Mouse (Mus musculus) embryo, embryonic 10 days (tissue): Measurements from ENCODE around the gene Six5.

Experiments
- DNase-seq: peaks from one replicate; pipeline ENCODE4 v3.0.0-alpha.2; 2015; ENCODE audit warnings: low spot score

The Six5 gene

DNA sequence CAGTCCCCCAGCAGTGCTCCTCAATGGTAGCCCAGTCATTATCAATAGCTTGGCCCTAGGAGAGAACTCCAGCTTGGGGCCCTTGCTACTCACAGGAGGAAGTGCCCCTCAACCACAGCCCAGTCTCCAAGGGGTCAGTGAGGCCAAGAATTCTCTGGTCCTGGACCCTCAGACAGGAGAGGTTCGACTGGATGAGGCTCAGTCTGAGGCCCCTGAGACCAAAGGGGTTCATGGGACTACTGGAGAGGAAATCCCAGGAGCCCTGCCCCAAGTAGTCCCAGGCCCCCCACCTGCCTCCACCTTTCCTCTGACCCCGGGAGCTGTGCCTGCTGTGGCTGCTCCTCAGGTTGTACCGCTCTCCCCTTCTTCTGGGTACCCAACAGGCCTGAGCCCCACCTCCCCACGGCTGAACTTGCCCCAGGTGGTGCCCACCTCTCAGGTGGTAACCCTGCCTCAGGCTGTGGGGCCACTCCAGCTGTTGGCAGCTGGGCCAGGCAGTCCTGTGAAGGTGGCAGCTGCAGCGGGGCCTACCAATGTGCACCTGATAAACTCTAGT lies 2.1 kb downstream of the Six5 start:
- DNase-seq = no peak

DNA sequence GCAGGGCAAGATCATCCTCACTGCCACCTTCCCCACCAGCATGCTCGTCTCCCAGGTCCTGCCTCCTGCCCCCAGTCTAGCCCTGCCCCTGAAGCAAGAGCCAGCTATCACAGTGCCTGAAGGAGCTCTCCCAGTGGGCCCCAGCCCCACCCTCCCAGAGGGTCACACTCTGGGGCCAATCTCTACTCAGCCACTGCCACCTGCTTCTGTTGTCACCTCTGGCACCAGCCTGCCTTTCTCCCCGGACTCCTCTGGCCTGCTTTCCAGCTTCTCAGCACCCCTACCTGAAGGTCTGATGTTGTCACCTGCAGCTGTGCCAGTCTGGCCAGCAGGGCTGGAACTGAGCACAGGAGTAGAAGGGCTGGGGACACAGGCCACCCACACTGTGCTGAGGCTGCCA lies 2.8 kb downstream of the Six5 start:
- no peak for DNase-seq

DNA sequence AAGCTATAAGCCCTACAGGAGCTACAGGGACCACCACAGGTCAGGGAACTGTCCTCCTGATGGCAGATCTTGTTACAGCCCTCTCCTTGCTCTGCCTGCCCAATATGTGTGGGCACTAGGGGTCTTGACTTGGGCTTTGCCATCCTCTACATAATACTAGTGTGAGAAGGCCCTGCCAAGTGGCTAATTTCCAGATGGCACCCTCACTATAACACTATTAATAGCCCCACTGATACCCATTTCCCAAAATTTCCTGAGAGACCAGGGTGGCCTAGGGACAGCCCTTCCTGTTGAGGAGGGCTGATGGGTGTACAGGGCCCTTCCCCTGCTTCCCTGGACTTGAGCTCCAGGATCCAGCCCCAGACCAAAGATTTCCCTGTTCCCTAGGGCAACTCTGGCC lies 3.5 kb downstream of the Six5 start:
- no peak for DNase-seq

DNA sequence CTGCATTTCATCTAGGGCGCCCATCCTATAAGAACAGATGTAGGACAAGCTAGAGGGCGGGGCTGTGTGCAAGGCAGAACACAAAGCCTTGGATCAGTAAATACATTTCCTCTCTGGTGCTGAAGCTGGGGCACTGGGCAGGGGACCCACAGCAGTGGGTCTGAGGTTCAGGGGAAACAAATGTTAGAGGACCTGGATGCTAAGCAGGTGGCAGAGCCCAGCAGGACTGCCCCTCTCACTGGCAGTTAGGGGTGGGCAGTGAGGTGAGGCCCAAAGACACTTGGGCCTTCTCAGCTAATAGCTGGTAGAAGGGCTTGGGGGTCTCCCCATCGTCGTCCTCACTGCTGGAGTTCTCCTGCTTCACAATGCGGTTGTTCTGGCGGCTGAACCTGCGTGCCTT lies 4.4 kb downstream of the Six5 start:
- DNase-seq = no peak

DNA sequence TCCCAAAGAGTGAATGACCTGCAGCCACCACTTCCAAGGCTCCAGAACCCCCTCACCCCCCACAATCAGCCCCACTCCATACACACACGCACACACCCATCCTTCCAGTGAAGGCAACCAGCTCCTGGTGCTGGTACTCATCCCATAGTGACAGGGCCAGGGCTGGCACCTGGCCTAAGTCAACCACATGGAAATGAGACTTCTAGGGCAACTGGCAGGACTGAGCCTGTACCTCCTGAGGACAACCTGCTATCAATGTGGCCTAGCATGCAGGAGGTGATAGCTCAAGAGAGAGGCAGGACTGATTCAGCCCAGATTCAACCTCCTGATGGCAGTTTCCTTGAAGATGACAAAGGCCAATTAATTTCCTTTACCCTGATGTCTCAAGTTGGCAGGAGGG lies 5.9 kb downstream of the Six5 start:
- no peak for DNase-seq

DNA sequence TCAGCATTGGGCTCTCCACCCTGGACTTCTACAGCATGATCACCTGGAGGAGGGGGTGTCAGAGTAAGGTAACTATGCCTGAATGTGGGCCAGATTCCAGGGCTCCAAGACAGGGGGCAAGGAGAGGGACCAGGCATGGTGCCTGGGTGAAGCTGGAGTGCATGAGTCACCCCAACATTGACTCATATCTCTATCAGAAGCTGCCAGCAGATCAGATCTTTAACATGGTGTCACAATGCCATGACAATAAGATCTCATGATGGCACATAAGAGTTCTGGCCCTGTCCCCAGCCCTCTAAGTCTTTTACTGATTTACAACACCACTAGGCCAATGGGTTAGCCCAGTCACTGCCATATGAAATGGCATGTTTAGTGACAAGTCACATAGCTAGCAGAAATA lies 9.3 kb downstream of the Six5 start:
- no peak for DNase-seq

DNA sequence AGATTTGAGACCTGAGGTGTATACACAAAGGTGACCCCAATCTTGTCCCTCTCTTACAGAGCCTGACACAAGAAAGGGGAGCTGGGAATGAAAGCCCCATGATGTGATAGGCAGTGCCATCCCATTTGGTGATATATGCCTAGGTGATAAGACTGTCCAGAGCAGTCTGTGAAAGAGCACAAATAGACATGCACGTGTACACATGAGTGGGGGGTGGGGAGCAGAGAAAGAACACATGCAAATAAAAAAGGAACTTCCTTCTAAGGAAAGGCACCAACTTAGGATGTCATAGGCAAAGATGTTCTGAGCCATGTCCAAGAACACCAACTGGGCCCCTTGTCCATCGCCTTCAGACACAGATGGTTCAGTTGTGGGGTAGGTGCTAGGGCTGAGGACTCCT lies 10.1 kb downstream of the Six5 start:
- DNase-seq = no peak

DNA sequence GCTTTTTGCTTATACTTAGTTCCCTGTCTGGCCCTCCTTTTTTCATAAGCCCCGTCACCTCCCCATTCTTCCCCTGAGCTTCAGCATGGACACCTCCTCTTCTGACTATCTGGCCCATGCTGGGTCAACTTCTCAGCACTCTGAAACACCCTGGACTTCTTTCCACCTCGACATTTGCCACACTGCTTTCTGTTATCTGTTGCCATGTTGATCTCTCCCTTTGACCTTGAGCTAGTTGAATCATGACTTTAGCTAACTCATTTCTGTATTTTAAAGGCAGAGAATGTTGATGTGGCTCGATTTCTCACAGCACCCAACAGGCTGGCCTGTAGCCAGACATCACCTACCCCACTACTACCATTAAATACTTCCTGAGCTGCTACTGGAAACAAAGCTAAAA lies 13.0 kb downstream of the Six5 start:
- DNase-seq = no peak

DNA sequence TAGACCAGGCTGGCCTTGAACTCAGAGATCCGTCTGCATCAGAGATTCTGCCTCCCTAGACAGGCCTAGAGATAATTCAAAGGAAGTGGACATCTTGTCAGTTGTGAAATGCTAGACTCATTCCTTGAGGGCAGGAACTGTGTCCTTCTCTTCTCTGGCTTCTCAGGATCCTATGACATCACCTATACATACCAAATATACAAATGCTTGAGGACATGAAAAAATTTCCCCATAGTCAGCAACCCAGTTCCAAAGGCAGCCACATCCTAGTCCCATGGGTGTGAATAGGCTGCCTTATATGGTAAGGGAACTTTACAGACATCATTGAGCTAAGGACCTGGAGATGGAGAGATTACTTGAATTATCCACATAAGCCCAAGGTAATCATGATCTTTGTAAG lies 15.2 kb downstream of the Six5 start:
- no peak for DNase-seq

DNA sequence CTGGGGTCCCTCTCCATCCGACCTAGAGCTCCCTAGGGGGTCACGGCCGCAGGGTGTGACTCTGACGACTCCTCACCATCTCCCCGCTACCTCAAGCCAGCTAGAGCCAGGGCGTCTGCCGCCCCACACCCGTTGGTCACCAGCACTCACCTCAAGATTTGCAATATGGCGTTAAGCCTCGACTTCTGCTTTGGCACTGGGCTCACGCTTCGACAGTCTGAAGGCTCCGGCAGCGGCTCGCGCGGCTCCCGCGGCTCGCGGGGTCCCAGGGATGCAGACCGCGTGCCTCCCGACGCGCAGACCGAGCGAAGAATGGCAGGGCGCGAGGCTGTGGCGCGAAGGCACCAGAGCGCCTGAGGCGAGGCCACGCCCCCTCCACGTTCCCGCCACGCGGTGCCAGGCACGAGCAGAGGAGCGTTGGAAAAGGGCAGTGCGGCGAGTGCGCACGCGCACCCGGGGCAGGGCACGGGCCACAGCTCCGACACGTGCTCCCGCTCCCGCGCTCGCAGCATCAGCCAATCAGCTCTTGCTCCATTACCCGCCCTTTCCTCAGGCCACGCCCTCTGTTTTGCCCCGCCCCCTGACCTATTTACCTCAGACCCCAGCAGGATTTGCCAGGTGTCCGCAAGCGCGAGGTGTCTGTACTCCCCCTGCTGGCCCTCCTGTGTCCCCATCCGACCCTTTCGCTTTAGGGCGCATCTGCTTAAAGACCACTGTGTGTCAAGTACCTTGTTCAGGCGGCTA lies 23.8 kb downstream of the Six5 start, which contains the start of gene Gm4969:
Gm4969 (minus strand) TSS at position 341 of the 744 bp plus-strand sequence.
- DNase-seq = peak; percentile 73

DNA sequence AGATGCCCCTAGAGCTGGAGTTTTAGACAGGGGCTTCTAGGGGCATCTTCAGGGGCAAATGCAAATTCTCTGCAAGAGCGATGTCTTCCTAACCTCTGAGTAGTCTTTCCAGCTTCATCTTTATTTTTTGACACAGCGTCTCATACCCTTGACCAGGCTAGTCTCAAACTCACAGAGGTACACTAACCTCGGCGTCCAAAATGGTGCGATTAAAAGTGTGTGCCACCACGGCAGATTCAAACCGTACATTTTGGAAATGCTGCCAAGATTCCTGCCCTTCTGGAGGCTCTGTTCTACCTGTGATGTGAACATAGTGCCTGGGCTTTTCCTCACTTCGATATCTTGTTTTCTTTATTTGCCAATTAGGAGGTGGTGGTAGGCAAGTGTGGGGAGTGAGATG lies 24.7 kb downstream of the Six5 start:
- DNase-seq = no peak

DNA sequence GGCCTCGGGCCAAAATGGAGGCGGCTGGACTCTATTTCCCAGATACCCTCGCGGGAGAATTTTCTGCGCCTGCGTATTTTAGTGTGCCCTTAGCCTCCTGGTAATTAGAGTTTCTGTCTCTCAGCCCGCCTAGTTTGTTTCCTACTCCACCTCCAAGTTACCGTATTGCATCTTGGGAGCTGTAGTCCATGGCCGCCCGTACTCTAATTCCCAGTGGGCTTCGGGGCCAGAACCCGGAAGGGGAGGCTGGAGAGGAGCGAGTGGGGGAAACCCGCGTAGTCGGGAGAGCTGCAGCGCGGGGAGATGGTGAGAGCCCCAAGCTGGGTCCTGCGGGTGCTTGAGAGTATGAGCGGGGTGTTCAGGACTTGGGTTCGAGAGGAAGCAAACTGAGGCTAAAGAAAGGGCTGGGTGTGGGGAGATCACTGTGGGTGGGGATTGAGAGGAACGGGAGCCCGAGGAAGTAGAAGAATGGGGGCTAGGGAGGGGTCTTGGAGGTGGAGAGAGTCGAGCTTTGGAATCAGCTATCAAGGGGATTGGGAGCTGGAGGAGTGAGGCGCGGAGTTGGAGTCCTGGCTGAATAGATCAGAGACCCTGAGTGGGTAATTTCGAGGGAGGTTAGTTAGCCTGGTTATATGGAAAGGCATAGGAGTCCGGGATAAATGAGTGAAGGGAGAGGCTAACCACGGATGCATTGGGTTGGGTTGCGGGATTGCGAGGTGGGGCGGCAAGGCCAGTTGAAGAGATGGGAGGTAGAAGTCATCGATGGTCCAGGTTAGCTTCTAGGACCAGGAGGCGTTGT lies 25.4 kb downstream of the Six5 start, which contains the start of gene Fbxo46:
Fbxo46 (plus strand) TSS at position 229 of the 799 bp plus-strand sequence.
- DNase-seq = peak; percentile 97

DNA sequence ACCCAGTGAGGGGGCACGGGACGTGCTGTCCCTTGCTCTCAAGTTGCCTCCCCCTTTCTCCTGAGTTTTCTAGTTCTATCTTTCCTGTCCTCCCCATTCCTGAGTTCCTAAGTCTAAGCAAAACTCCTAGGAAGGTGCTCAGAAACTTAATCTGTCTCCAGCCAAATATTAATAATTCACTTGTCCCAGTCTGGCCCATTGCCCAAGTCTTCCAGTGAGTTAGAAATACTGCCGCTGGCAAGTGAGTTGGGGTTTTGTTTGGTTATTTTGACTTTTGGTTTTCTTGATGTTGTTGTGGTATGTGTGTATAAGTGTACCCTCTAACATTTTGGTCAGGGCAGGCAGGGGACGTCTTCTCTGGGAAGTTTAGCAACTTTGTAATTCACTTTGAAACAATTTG lies 27.3 kb downstream of the Six5 start:
- no peak for DNase-seq

DNA sequence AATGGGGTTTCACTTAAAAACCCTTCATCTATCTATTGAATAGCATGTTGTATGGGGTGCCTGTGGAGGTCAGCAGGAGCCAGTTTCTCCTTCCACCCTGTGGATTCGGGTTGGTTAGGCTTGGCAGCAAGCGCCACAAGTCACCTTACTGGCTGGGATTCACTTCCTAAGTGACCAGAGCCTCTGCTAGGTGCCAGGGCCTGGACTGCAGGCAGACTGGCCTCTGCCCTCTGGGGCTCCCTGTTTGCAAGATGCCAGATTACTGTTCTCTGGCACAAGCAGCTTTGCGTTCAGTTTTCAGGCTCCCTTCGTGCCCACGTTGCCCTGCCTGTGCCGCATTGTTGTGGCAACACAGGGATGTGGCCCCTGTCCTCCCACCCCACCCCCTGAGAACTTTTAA lies 30.3 kb downstream of the Six5 start:
- DNase-seq = no peak

DNA sequence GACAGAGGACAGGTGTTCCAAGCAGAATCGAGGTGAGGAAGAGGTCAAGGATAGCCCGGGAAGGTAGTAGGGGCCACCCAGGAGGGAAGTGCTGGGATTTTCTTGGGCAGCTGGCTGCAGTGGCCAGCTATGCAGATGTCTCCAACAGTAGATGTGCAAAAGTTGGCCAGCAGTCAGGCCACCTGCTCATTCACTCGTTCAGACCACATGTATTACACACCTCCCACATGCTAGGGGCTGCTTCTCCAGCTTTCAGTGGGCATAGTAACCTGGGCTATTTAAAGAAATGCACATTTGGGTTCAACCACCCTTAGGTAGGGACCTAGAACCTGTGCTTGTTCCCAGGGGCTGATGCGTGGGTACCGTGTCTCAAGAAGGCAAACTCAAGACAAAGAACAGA lies 33.4 kb downstream of the Six5 start:
- no peak for DNase-seq

DNA sequence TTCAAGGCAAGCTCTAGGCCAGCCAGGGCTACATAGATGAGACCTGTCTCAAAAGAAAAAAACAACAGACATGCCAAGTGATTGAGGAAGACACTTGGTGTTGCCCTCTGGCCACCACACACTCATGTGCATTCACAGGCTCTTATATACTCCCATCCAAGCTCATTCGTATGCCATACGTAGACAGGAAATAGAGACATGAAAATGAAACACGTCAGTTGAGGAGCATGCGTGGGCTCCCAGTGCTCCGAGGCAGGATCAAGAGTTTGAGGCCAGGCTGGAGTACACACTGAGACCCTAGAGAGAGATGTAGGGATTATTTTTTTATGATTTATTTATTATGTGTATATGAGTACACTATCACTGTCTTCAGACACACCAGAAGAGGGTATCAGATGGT lies 35.0 kb downstream of the Six5 start:
- DNase-seq = no peak

DNA sequence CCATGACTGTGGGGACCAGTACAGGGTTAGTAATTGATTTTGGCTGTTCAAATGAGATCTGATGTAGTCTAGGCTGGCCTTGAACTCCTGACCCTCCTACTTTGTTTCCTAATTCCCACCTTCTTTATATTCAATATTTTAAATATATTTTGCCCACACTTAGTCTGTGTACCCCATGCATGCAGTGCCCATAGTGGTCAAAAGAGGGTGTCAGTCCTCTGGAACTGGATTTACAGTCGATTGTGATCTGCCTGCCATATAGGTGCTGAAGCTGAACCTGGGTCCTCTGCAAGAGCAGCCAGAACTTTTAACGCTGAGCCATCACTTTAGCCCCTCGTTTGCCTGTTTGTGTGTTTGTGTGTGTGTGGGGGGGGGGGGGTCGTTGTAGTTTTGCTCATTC lies 36.3 kb downstream of the Six5 start:
- DNase-seq = no peak

DNA sequence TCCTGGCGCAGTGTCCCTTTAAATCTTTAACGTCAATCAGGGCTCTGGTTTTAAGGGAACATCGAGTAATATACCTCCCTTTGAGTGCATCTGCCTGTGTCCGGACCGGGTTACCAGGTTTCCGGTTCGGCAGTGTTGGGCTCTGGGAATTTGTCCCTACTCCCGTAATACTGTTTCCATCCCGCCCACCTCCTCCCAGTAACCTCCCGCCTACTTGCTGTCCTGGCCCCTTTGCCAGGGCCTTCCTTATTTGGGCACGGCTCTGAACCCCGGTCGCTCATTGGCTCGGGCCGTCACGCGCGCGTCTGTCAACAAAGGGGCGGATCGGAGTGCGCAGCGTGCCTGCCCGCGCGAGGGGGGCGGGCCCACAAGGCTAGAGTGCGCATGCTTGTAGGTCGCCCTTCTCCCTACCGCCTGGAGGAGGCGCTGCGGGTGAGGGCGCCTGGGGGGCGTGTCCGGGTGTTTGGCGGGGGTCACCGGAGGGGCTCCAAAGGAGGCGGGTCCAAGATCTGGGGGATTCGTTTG lies 37.0 kb downstream of the Six5 start:
- DNase-seq = peak; percentile 99

DNA sequence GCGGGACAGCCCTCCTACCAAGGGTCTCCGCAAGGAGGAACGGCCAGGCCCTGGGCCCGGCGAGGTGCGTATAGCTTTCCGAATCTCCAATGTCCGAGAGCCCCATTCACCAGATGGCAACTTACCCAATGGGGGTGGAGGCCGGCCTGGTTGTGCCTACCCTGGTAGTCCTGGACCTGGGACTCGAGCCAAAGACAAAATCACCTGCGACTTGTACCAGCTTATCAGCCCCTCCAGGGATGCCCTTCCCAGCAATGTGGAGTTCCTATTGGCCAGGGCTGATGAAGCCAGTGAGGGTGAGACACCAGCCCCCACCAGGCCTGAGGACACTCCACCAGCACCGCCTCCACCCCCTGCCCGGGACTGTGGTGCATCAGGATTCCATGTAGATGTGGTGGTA lies 41.8 kb downstream of the Six5 start:
- no peak for DNase-seq

DNA sequence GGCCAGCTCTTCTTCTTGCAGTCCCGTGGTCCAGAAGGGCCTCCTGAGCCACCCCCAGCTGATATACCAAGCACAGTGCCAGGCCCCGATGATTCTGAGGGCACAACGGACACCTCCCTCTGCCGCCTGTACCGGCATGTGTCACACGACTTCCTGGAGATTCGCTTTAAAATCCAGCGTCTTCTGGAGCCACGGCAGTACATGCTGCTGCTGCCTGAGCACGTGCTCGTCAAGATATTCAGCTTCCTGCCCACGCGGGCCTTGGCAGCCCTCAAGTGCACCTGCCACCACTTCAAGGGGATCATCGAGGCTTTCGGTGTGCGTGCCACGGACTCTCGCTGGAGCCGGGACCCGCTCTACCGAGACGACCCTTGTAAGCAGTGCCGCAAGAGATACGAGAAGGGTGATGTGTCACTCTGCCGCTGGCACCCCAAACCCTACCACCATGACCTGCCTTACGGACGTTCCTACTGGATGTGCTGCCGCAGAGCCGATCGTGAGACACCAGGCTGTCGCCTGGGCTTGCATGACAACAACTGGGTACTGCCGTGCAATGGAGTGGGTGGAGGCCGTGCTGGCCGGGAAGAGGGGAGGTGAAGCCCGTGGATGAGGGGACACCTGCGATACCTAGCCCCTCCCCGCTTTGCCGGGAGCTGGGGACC lies 42.4 kb downstream of the Six5 start:
- no peak for DNase-seq

DNA sequence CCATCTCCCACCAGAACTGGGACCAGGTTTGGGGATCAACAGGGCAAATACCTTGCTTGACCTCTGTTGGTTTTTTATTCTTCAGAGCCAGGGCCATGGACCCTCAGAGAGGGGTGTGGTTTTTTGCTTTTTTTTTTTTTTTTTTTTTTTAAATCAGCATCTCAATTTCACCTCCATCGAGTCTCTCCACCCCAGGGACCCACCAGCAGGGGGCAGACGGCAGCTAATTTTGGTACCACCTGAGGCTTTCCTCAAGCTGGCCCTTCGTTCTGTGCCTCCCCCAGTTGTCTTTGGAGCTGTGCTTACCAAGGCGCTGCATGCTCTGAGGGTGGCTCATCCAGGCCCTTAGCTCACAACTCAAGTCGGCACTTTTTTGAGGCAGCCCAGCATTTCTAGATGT lies 43.0 kb downstream of the Six5 start:
- peak; percentile 36 for DNase-seq

DNA sequence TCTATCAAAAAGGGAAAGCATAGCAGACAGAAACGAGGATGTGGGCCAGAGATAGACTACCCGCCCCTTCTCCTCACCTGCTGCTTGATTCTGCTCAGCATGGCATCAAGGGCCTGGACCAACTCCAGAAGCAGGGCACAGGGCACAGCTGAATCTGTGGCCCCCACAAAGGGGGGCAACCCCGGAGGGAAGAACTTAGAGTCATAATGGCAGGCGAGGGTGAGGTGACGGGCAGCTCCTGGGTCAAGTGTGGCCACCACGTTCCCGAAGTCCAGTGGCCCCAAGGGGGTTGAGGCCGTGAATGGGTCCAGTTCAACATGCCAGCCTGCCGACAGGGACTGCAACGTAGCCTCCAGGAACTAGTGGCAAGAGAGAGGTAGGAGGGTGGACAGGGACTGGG lies 52.4 kb downstream of the Six5 start:
- DNase-seq = no peak
